Mouse (Mus musculus) ovary, postnatal 36 days (tissue): ENCODE results near the gene Dcun1d4.

Source experiments
- DNase-seq: peaks from one replicate; pipeline ENCODE4 v3.0.0; 2022; ENCODE audit warnings: low spot score, mixed read lengths

The Dcun1d4 gene

GRCm38 (mm10) chr5:73500867-73501440 lies 20.2 kb downstream of the Dcun1d4 start:
- DNase-seq = no peak

- no peak for DNase-seq
These were observed 21.6 kb downstream of the Dcun1d4 start for GRCm38 (mm10) chr5:73502422-73502821.

- DNase-seq = no peak
These were observed 22.4 kb downstream of the Dcun1d4 start for GRCm38 (mm10) chr5:73503015-73503757.

DNA sequence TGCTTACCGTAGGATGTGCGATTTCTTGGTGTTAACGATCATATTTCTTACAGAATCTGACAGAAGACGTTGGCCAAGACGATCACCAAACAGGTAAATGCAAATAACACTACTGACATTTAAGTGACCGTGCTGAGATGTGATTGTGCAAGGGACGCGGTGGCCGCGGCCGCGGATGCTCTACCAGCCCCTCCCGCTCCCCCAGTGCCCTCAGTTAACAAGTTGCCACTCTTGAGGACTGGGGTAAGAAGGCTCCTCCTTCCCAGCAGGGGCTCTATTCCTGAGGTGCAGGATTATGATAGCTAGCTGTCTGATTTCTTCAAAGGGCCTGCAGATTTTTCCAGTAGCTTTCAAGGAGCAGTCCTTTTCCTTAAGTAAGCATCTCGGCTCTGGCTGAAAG lies 30.3 kb downstream of the Dcun1d4 start:
- no peak for DNase-seq

GRCm38 (mm10) chr5:73512241-73512640 lies 31.4 kb downstream of the Dcun1d4 start:
- no peak for DNase-seq

GRCm38 (mm10) chr5:73512661-73513060 lies 31.9 kb downstream of the Dcun1d4 start:
- DNase-seq = no peak

DNA sequence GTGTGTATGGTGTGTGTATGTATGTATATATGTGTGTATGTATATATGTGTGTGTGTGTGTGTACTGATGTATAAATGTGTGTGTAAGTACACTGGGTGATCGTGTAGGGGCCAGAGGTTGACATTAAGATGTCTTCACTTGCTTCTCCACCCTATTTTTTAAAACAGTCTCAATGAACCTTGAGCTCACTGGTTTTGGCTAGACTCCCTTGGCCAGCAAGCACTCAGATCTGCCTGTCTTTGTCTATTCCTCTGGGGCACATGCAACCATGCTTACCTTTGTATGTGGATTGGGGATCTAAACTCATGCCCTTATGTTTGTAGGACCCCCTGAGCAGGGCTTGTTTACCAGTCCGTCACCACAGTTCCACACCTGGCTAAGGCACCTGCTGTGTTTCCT lies 33.4 kb downstream of the Dcun1d4 start:
- no peak for DNase-seq

- DNase-seq = no peak
These were observed 36.5 kb downstream of the Dcun1d4 start for GRCm38 (mm10) chr5:73517299-73517698.

GRCm38 (mm10) chr5:73518424-73519211 lies 37.8 kb downstream of the Dcun1d4 start:
- DNase-seq = no peak

- no peak for DNase-seq
These were observed 40.0 kb downstream of the Dcun1d4 start for GRCm38 (mm10) chr5:73520787-73521186.

DNA sequence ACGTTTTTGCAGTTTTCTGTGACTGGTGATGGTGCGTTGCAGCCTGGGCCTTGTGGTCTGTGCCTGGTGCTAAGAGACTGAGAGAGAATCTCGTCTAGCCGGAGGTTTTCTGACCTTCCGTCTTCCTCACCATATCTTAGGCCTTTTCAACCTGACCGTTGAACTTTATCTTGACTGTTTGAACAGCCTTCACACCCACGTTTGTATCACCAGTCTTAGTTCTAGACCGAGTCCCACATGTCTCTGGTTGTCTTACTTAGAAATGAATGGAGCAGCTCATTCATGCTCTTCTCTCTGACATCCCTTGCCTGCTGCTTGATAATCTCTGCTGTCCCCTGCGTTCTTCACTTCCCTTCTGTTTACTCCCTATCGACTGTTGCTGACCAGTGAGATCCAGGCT lies 42.4 kb downstream of the Dcun1d4 start:
- no peak for DNase-seq

DNA sequence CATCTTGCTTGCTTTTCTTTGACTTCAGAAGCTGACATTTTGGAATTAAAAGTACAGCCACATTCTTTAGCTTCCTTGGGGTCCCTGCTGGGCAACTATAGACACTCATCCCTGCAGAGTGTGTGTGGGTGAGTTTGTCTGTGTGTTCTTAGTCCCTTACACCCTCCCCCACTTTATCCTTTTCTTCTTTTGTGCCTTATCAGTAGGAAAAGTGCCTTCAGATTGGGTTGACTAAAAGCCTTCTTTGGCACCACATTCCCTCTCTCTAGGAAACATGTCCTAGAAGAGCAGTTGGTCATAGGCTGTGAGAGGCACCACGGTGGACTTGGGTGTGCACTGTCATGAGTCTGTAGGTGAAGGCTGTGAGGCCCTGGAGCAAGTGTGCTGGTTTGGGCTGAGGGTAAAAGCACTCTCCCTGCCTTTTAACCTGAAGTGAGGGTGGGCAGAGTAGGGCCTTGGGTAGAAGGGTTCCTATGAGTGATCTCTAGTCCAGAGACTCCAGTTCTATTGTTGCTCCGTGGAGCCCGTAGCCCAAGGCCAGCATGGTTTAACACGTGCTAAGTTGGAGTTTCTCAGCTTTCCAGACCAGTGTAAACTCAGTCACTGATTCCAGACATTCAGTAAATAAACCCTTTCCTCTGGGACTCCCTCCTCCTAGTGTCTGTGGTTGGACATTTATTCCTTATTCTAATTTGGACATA lies 43.6 kb downstream of the Dcun1d4 start:
- no peak for DNase-seq

GRCm38 (mm10) chr5:73532222-73532621 lies 51.4 kb downstream of the Dcun1d4 start:
- DNase-seq = no peak

DNA sequence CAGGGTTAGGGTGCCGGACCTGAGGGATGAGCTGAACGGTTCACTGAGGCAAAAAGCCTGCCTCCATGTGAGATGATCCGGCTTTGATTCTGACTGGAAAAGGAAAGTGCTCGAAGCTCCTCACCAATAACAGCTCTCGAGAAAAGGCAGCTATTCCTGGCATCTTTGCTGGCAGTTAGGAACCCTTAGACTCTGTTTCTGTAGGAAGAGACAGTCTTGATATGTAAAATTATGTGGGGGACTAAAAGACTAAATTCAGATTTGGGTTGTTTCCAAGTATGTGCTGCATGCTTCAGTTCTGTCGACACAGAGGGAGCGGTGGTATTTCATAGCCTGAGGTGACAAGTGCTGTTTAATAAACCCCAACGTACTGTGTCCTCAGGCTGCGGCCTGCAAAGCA lies 52.1 kb downstream of the Dcun1d4 start:
- DNase-seq = no peak

DNA sequence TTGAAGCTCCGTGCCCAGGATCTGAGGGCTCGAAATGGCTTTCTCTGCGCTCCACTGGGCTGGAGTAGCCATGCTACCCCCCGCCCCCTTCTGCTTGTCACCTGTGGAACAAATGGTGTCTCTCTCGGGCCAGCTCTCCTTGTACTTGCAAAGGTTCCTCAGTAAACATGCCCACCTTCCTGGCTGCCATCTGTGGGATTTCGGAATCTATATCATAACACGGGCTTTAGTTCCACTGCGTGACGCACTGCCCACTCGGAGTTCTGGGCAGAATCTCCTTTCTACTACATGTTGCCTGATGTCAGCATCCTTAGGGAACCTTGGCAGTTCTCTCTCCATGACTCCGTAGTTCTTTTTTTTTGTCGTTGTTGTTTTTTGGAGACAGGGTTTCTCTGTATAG lies 56.9 kb downstream of the Dcun1d4 start:
- no peak for DNase-seq

- no peak for DNase-seq
These were observed 57.9 kb downstream of the Dcun1d4 start for GRCm38 (mm10) chr5:73538586-73539298.

- peak; percentile 51 for DNase-seq
These were observed 59.2 kb downstream of the Dcun1d4 start for GRCm38 (mm10) chr5:73539848-73540510.

DNA sequence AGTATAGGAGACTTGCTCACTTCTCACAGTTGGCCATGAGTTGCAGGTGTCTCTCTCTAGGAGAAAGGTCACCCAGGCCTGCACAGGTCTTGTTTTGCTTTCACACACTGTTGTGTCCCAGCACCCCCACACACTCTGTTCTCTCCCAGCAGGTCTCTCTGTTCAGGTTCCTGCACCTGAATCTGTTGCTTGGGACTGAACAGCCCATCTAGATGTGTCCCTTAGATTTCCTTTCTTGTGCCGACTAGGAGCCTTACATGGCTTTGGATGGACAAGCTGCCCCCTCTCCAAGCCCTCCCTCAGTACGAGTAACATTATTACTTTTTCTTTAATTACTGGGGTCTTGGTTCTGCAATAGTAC lies 59.7 kb downstream of the Dcun1d4 start:
- DNase-seq = no peak

DNA sequence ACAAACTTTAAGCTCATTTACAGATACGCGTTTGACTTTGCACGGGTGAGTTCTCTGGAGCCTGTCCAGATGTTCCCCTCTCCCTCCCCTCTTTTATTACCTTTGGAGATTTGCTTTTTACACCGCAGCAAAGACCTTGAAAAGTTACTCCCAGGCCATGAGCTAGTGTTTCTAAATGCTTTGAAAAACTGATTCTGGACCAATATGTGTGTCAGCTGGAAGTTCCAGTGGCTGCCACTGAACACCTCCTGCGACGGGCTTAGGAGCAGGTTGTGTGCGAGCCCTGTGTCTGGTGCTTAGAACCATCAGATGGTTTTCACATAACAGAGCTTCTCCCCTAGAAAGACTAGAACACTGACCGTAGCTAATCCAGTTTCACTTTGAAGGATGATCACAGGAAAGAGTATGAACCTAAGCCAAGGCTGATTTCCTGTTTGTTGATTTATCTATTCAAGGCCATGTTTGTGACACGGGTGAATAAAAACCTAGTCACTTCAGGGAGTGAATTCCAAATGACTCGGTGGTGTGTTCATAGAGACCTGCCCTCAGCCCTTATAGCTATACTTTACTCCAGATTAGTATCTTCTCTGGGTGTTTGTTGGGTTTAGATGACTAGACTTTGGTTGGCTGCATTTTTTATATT lies 63.4 kb downstream of the Dcun1d4 start:
- no peak for DNase-seq

DNA sequence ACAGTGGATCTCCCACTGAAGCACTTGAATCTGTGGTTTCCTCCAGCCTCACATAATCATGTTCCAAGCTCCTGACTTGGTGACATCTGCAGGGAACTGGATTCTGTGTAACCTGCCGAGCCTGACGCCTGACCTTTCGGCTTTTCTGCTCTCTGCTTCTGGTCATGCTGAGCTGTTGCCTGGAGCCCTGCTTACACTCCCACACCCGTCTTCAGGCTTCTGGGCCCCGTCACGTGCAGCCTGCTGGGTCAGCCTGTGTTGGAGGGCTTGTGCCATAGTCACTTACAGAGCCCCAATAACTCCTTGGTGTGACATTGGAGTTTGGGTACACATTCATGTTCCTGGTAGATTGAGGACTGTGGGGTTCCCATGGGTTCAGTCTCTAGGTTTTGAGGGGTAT lies 64.8 kb downstream of the Dcun1d4 start:
- no peak for DNase-seq

GRCm38 (mm10) chr5:73547252-73547651 lies 66.5 kb downstream of the Dcun1d4 start:
- DNase-seq = no peak
